Mouse (Mus musculus) bone marrow macrophage, adult 2 months (primary cell): Measurements from ENCODE around the gene Ep300.

Experiments used
- CTCF ChIP-seq: IDR thresholded peaks from 2 replicates; pipeline ENCODE4 v1.5.1; 2012; ENCODE audit warnings: low read depth, mild to moderate bottlenecking, low read length, moderate library complexity
- POLR2A ChIP-seq: IDR thresholded peaks from 2 replicates; pipeline ENCODE4 v1.6.1; 2012; ENCODE audit warnings: mild to moderate bottlenecking, low read depth, low read length, borderline replicate concordance

DNA sequence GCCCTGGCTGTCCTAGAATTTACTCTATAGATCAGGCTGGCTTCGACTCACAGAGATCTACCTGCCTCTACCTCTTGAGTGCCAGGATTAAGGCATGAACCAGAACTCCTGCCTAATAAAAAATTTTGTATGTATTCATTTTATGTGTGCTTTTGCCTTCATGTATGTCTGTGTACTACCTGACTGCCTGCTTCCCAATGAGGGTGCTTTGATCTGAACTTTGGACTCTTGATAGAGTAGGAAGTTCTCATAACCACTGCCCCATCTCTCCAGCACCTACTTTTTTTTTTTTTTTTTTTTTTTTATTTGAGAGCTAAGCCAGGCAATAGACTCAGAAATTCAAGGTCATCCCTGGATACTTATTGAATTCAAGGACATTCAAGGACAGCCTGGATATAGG is 31.7 kb upstream of the Ep300 start:
- TF ChIP-seq CTCF (no peak), POLR2A (no peak)
